Mouse (Mus musculus): Measurements from ENCODE around the gene Iars.
"Not testable (repeated sequence)": the region's sequence is repeated elsewhere in the genome, so short reads cannot be mapped to it uniquely, and the experiment has no call there.

Gene Iars

DNA sequence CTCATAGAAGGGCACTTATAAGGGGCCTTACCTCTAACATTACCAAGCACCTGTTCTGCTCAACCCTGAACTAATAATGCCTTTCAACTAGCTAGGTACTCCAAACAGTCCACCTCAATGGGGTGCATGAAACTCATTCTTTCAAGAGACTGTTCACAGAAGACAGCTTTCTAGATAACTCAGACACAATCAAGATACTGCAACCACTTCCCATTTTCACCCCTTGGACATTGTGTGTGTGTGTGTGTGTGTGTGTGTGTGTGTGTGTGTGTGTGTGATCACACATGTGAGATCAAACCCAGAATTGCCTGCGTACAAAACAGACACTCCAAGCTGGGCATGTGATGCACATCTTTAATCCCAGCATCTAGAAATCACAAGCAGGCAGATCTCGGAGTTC lies 56.1 kb downstream of the Iars start:
- DNase-seq = no peak

DNA sequence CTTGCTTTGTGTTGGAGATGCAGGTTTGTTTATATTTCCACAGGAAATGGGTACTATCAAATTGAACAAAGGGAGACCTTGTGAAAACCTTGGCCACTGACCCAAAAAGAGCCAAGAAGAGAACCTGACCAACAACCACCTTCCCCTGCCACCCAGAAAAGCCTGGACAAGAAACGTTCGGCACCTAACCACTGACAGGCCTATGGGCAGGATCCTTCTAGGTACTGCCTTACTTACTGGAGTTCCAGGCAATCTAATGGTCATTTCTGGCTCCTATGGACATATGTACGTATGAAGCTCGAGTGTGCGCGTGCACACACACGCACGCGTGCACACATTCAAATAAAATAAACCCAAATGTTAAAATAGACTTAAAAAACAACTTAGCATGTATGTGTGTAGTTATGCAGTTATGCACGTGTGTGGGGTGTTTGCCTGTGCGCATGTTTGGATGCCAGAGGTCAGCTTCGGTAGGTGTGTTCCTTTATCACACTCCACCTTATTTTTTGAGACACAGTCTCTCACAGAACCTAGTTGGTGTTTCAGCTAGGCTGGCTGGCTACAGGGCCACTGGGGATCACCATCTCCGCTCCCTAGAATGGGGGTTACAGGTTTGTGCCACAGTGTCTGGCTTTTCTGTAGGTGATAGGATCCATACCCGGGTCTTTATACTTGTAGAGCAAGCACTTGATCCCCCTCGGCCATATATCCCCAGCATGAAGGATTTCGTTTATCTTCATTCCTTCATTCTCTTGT lies 59.6 kb downstream of the Iars start:
- DNase-seq = no peak

DNA sequence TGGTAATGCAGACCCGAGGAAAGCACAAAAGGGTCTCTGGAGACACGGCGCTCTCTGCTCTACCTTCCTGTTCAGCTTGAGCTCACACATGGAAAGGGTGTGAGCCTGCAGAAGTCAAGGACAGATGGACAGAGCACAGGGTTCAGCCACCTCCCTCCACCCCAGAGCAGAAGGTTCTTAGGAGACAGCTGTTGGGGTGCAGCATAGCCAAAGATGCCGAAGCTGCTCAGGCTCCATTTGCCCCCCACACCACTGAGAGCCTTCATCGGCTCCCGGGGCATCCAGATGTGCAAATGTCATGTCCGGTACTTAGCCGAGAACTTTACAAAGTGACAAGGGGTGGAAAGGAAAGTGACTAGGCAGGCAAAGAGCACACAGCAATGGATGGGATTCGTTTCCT lies 74.7 kb downstream of the Iars start:
- DNase-seq = no peak

DNA sequence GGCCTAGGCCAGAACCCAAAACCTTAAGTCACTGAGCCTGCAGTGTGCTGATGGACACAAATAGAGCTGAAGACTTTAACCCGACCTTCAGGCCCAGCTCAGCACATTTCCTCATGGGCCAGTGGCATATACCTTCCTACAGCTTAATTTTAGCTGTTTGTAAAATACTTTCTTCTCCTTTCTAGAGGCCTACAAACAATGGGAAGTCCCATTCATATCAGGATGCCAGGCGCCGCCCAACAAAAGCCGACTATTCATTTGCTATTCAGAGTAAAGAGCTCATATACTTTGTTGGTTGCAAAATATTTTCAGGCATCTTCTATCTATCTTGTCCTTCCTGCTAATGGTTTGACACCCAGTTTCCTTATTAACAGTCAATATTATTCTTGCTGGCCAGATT lies 76.1 kb downstream of the Iars start:
- DNase-seq = no peak

DNA sequence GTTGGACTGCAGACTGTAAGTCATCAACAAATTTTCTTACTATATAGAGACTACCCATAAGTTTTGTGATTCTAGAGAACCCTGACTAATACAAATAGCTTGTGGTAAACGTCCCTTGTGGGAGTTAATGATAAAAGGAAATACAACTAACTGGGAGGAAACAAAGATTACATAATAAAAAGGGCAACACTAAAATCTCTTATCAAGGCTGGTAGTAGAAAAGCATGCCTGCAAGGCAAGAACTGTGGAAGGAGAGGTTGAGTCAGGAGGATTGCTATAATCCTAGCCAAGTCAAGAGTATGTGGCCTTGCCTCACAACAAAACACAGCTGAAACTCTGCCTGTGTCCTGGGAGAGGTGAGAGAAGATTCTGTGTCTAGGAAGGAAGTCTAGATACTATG lies 78.8 kb downstream of the Iars start:
- DNase-seq = no peak

- DNase-seq = no peak
Observed at GRCm38 (mm10) chr13:49762208-49762607, 80.3 kb downstream of the Iars start.

DNA sequence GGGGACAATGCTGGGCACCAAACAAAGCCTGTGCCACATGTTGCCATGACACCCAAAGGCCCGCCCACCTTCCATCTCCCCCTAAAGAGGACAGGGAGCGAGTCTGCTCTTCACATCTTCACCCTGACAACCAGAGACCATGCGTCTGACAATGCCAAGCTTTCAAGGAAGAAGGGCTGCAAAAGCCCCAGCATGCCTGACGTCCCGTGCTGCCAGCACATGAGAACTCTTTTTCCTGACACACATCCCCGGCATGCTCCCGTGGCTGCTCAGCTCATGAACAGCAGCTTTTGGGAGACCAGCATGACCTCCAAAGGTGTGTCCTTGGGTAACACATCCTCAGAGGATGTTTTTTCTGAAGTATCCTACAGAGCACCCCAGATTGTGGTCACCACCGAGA lies 83.4 kb downstream of the Iars start:
- DNase-seq = no peak

- DNase-seq = no peak
Observed at GRCm38 (mm10) chr13:49766269-49766668, 84.4 kb downstream of the Iars start.

- no peak for DNase-seq
Observed at GRCm38 (mm10) chr13:49768048-49768447, 86.1 kb downstream of the Iars start.

DNA sequence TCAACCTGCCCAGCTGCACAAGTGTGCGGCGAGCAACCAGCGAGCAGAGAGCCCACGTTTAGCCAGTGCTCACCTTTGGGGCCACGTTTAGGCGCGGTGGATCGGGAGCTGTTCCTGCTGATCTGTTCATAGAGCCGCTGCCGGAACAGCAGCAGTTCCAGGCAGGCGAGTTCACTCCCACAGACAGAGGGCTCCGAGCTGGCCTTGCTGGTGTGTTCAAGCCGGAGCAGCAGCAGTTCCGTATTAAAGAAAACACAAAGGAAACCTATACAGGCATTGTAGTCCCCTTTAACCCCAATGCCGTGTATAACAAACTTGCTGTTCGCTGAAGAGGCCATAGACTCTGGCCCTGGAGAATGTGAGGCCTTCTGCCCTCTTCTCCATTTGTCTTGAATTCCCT lies 87.2 kb downstream of the Iars start:
- DNase-seq = no peak

GRCm38 (mm10) chr13:49771536-49771935 lies 89.6 kb downstream of the Iars start:
- not testable (repeated sequence) for DNase-seq

Measured in cerebellum, postnatal 14 days (tissue).